Mouse (Mus musculus): Measurements from ENCODE around the gene Acot1. TPM values are rescaled to one million over a fixed set of nuclear protein-coding genes. Genes with fewer than 3 reads are reported as not detected.
A peak's percentile ranks its signal among the peaks of the same experiment; 100 is the strongest.
"Not testable (repeated sequence)": the region's sequence is repeated elsewhere in the genome, so short reads cannot be mapped to it uniquely, and the experiment has no call there.

The Acot1 gene
- polyA plus RNA-seq, 1 experiment from 2014 or later = 48.8 TPM

DNA sequence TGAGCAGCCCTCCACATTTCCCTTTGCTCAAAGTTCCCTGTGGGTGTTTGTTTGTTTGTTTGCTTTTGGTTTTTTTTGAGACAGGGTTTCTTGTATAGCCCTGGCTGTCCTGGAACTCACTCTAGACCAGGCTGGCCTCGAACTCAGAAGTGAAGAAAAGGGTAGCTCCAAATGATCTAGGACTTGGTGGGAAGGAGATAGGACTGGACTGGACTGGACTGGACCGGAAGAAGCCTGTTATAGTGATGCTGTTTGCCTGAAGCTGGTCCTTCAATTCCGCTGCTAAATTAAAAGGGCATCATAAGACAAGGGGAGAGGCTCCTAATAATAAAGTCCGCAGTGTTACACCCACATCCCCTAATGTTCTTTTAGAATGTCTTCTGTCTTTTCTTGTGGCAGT, 20.8 kb upstream of the Acot1 start:
- Histone ChIP-seq H3K4me2 (replicated peaks; ENCODE audit: low read depth, low read length) (peak overlapping the region; percentile 50), H3K4me3 (ENCODE audit: low read depth, low read length) (peak overlapping the region; percentile 63), H3K36me3 (ENCODE audit: control insufficient read depth, insufficient read depth, low read length) (no peaks in the 10 kb centered on the region), H3K9me3 (ENCODE audit: control insufficient read depth, low read depth, low read length) (no peaks in the 10 kb centered on the region), H3K27me3 (ENCODE audit: control insufficient read depth, insufficient read depth, low read length) (no peaks in the 10 kb centered on the region), H3K27ac (ENCODE audit: low read length) (peak overlapping the region; percentile 90), H3K4me1 (ENCODE audit: control insufficient read depth, insufficient read depth, low read length) (no peaks in the 10 kb centered on the region), H3K9ac (replicated peaks; ENCODE audit: low read depth, low read length) (peak overlapping the region; percentile 69)
- no peak for ATAC-seq (ENCODE audit: insufficient number of reproducible peaks, insufficient read depth, low FRiP score, low read depth)
- 62% methylated on average over 4 of the region's 4 CpGs for WGBS

DNA sequence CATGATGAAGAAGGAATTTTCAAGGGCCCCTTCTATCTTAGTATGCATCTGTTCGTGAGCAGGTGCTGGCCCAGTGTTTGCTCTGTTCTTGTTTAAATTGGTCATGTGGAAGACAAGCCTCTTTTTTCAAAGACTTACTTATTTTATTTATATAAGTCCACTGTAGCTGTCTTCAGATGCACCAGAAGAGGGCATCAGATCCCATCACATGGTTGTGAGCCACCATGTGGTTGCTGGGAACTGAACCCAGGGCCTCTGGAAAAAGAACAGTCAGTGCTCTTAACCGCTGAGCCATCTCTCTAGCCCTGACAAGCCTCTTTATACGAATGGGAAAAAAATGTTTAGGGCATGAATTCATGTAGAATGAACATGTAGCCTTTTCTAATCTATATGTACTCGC, 19.9 kb upstream of the Acot1 start:
- 92% methylated on average over 4 of the region's 4 CpGs for WGBS
- ATAC-seq (ENCODE audit: insufficient number of reproducible peaks, insufficient read depth, low FRiP score, low read depth) = no peak

DNA sequence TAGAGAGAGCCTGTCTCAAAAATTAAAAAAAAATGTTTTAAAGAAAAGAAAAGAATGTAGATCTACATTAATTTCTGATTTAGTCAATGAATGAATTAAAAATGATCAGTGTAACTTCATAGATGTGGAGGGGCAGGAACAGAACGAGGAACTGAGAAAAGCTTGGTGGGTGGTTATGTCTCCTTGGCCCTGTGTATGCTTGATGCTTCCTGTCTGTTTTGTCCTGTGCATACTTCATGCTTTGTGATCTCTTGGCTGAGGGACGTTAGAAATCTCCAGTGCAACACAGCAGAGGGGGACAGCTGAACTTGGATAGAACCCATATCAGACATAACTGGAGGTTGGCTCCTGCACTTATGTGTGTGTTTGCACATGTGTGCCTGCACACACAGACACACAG, 12.1 kb upstream of the Acot1 start:
- Histone ChIP-seq H3K4me1 (ENCODE audit: control insufficient read depth, insufficient read depth, low read length) (no peaks in the 10 kb centered on the region), H3K4me2 (replicated peaks; ENCODE audit: low read depth, low read length) (no peak overlapping the region), H3K27ac (ENCODE audit: low read length) (no peak overlapping the region), H3K27me3 (ENCODE audit: control insufficient read depth, insufficient read depth, low read length) (no peaks in the 10 kb centered on the region), H3K9ac (replicated peaks; ENCODE audit: low read depth, low read length) (no peak overlapping the region), H3K9me3 (ENCODE audit: control insufficient read depth, low read depth, low read length) (no peaks in the 10 kb centered on the region; the same call in 1 of the 2 replicates), H3K36me3 (ENCODE audit: control insufficient read depth, insufficient read depth, low read length) (no peaks in the 10 kb centered on the region), H3K4me3 (ENCODE audit: low read depth, low read length) (no peak overlapping the region)
- 65% methylated on average over 2 of the region's 2 CpGs for WGBS
- ATAC-seq (ENCODE audit: insufficient number of reproducible peaks, insufficient read depth, low FRiP score, low read depth) = no peak

More for the DNA sequence above, 19.9 kb upstream of the Acot1 start:
- H3K4me3 ChIP-seq (ENCODE audit: low read depth, low read length) = no peak overlapping the region
- H3K4me1 ChIP-seq (ENCODE audit: control insufficient read depth, insufficient read depth, low read length) = no peaks in the 10 kb centered on the region
- no peak overlapping the region for H3K27ac ChIP-seq (ENCODE audit: low read length)
- no peak overlapping the region for H3K9ac ChIP-seq (replicated peaks; ENCODE audit: low read depth, low read length)
- no peaks in the 10 kb centered on the region for H3K9me3 ChIP-seq (ENCODE audit: control insufficient read depth, low read depth, low read length)
- H3K27me3 ChIP-seq (ENCODE audit: control insufficient read depth, insufficient read depth, low read length) = no peaks in the 10 kb centered on the region
- no peak overlapping the region for H3K4me2 ChIP-seq (replicated peaks; ENCODE audit: low read depth, low read length)
- H3K36me3 ChIP-seq (ENCODE audit: control insufficient read depth, insufficient read depth, low read length) = no peaks in the 10 kb centered on the region

GRCm38 (mm10) chr12:83998341-83999107, 10.8 kb upstream of the Acot1 start:
- no peaks in the 10 kb centered on the region; the same call in 1 of the 2 replicates for H3K9me3 ChIP-seq (ENCODE audit: control insufficient read depth, low read depth, low read length)
- no peaks in the 10 kb centered on the region for H3K36me3 ChIP-seq (ENCODE audit: control insufficient read depth, insufficient read depth, low read length)
- no peaks in the 10 kb centered on the region for H3K27me3 ChIP-seq (ENCODE audit: control insufficient read depth, insufficient read depth, low read length)
- 42% methylated on average over 11 of the region's 11 CpGs for WGBS
- no peaks in the 10 kb centered on the region for H3K4me1 ChIP-seq (ENCODE audit: control insufficient read depth, insufficient read depth, low read length)
- no peak overlapping the region for H3K9ac ChIP-seq (replicated peaks; ENCODE audit: low read depth, low read length)
- H3K27ac ChIP-seq (ENCODE audit: low read length) = no peak overlapping the region
- no peak overlapping the region for H3K4me2 ChIP-seq (replicated peaks; ENCODE audit: low read depth, low read length)
- ATAC-seq (ENCODE audit: insufficient number of reproducible peaks, insufficient read depth, low FRiP score, low read depth) = no peak
- no peak overlapping the region for H3K4me3 ChIP-seq (ENCODE audit: low read depth, low read length)

DNA sequence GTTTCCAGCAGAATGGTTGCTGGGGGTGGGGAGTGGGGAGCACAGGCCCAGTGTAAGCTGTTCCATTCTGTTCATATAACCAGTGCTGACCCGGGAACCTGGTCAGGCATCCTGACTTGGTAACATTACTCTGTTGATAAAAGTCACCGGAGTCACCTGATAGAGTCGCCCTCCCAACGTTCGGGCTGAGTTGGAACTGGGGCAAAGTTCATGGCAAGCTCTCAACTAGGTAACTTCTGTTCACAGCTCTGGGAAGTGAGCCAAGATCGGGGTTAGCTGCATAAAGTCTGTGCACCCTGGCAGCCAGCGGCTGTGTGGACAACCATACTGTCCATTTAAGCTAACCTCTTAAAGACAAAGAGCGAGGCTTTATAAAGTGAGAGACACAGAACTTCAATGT, 10.1 kb upstream of the Acot1 start:
- H3K4me2 ChIP-seq (replicated peaks; ENCODE audit: low read depth, low read length); H3K36me3 ChIP-seq (ENCODE audit: control insufficient read depth, insufficient read depth, low read length); H3K9ac ChIP-seq (replicated peaks; ENCODE audit: low read depth, low read length); H3K9me3 ChIP-seq (ENCODE audit: control insufficient read depth, low read depth, low read length); H3K27me3 ChIP-seq (ENCODE audit: control insufficient read depth, insufficient read depth, low read length); H3K27ac ChIP-seq (ENCODE audit: low read length); H3K4me1 ChIP-seq (ENCODE audit: control insufficient read depth, insufficient read depth, low read length); H3K4me3 ChIP-seq (ENCODE audit: low read depth, low read length): not testable (repeated sequence)
- ATAC-seq (ENCODE audit: insufficient number of reproducible peaks, insufficient read depth, low FRiP score, low read depth) = 0 out of 2 replicates have a peak, but pooled peaks have one; percentile 28
- 41% methylated on average over 8 of the region's 8 CpGs for WGBS

DNA sequence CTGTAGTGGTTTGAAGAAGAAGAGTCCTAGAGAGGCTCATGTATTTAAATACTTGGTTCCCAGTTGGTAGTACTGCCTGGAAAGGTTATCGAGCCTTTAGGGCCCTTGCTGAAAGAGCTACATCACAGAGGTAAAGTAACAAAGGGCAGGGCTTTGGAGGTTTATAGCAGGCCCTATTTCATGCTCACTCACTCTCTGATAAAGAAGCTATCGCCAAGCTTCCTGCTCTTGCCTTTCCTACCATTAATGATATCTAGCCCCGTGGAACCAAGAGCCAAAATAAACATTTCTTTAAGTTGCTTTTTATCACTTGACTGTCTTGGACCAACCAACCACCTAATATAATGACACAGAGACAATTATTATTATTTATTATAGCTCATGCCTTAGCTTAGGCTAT, 8.9 kb upstream of the Acot1 start:
- WGBS = 71% methylated on average over 3 of the region's 3 CpGs
- H3K27me3 ChIP-seq (ENCODE audit: control insufficient read depth, insufficient read depth, low read length) = no peaks in the 10 kb centered on the region
- H3K9ac ChIP-seq (replicated peaks; ENCODE audit: low read depth, low read length) = no peak overlapping the region
- H3K27ac ChIP-seq (ENCODE audit: low read length) = no peak overlapping the region
- H3K9me3 ChIP-seq (ENCODE audit: control insufficient read depth, low read depth, low read length) = no peaks in the 10 kb centered on the region; the same call in 1 of the 2 replicates
- H3K4me2 ChIP-seq (replicated peaks; ENCODE audit: low read depth, low read length) = no peak overlapping the region
- H3K4me1 ChIP-seq (ENCODE audit: control insufficient read depth, insufficient read depth, low read length) = no peaks in the 10 kb centered on the region
- ATAC-seq (ENCODE audit: insufficient number of reproducible peaks, insufficient read depth, low FRiP score, low read depth) = no peak
- no peaks in the 10 kb centered on the region for H3K36me3 ChIP-seq (ENCODE audit: control insufficient read depth, insufficient read depth, low read length)
- no peak overlapping the region for H3K4me3 ChIP-seq (ENCODE audit: low read depth, low read length)

- Histone ChIP-seq H3K4me1 (ENCODE audit: control insufficient read depth, insufficient read depth, low read length) (no peaks in the 10 kb centered on the region), H3K4me2 (replicated peaks; ENCODE audit: low read depth, low read length) (no peak overlapping the region), H3K9me3 (ENCODE audit: control insufficient read depth, low read depth, low read length) (no peaks in the 10 kb centered on the region; the same call in 1 of the 2 replicates), H3K36me3 (ENCODE audit: control insufficient read depth, insufficient read depth, low read length) (no peaks in the 10 kb centered on the region), H3K27ac (ENCODE audit: low read length) (no peak overlapping the region), H3K27me3 (ENCODE audit: control insufficient read depth, insufficient read depth, low read length) (no peaks in the 10 kb centered on the region), H3K4me3 (ENCODE audit: low read depth, low read length) (no peak overlapping the region), H3K9ac (replicated peaks; ENCODE audit: low read depth, low read length) (no peak overlapping the region)
- no peak for ATAC-seq (ENCODE audit: insufficient number of reproducible peaks, insufficient read depth, low FRiP score, low read depth)
- WGBS = 79% methylated on average over 1 of the region's 1 CpGs
Measured at GRCm38 (mm10) chr12:84003866-84004265, 5.4 kb upstream of the Acot1 start.

GRCm38 (mm10) chr12:84008251-84008650, 1.0 kb upstream of the Acot1 start:
- H3K4me3 ChIP-seq (ENCODE audit: low read depth, low read length) = no peak overlapping the region
- H3K36me3 ChIP-seq (ENCODE audit: control insufficient read depth, insufficient read depth, low read length) = no peaks in the 10 kb centered on the region
- WGBS = 87% methylated on average over 12 of the region's 12 CpGs
- no peaks in the 10 kb centered on the region for H3K27me3 ChIP-seq (ENCODE audit: control insufficient read depth, insufficient read depth, low read length)
- H3K9me3 ChIP-seq (ENCODE audit: control insufficient read depth, low read depth, low read length) = no peaks in the 10 kb centered on the region
- H3K27ac ChIP-seq (ENCODE audit: low read length) = no peak overlapping the region
- H3K4me1 ChIP-seq (ENCODE audit: control insufficient read depth, insufficient read depth, low read length) = peaks cover 2% of the 10 kb centered on the region; the same call in 1 of the 2 replicates
- no peak for ATAC-seq (ENCODE audit: insufficient number of reproducible peaks, insufficient read depth, low FRiP score, low read depth)
- H3K4me2 ChIP-seq (replicated peaks; ENCODE audit: low read depth, low read length) = no peak overlapping the region
- no peak overlapping the region for H3K9ac ChIP-seq (replicated peaks; ENCODE audit: low read depth, low read length)
